Mouse (Mus musculus) gastrocnemius, adult 2 months (tissue): ENCODE measurements at regions not wholly inside any gene's neighbourhood (a gene's known extent, or its start where the extent isn't known, plus 50 kb on each side); places are given as distances from the start of the nearest gene placed in this dataset.

Experiments used
- DNase-seq: peaks from one replicate; pipeline ENCODE4 v3.0.0; 2022
- H3K27ac ChIP-seq: fragments of 200-600 bp; 2 replicates; pipeline ENCODE4 v1.8.1; 2022; ENCODE audit warnings: mild to moderate bottlenecking
- H3K4me3 ChIP-seq: fragments of 200-600 bp; 2 replicates; pipeline ENCODE4 v1.8.1; 2022; ENCODE audit warnings: mild to moderate bottlenecking, moderate library complexity
- CTCF ChIP-seq: fragments of 200-600 bp; IDR thresholded peaks from 2 replicates; pipeline ENCODE4 v1.8.1; 2022; ENCODE audit warnings: antibody characterized with exemption, mild to moderate bottlenecking, moderate library complexity
- intact Hi-C: fragments of 180-260 bp; cut with DNase I; formaldehyde crosslinking; loops from one replicate; pipeline ENCODE4 v1.15.1; 2025

GRCm38 (mm10) chr11:82668026-82668425 is 96.1 kb downstream of the Cct6b start:
- intact Hi-C loops: no loop called here
- DNase-seq: no peak
- no peak for TF ChIP-seq CTCF
- no peak overlapping the region for H3K27ac ChIP-seq
- no peak overlapping the region for H3K4me3 ChIP-seq

GRCm38 (mm10) chr11:82664076-82664475 is 100.0 kb downstream of the Cct6b start:
- no peak for TF ChIP-seq CTCF
- Histone ChIP-seq H3K27ac (no peak overlapping the region), H3K4me3 (no peak overlapping the region)
- no peak for DNase-seq
- intact Hi-C loops: no loop called here

- Histone ChIP-seq H3K27ac (no peak overlapping the region), H3K4me3 (no peak overlapping the region)
- no peak for DNase-seq
- intact Hi-C loops: no loop called here
- no peak for TF ChIP-seq CTCF
These were observed 102.0 kb downstream of the Cct6b start for GRCm38 (mm10) chr11:82662086-82662485.

GRCm38 (mm10) chr11:82651751-82652150 is 112.4 kb downstream of the Cct6b start:
- DNase-seq: no peak
- no peak for TF ChIP-seq CTCF
- intact Hi-C loops: no loop called here
- no peak overlapping the region for H3K27ac ChIP-seq
- H3K4me3 ChIP-seq: no peak overlapping the region

GRCm38 (mm10) chr11:82638513-82638912 is 125.6 kb downstream of the Cct6b start:
- no peak for DNase-seq
- intact Hi-C loops: no loop called here
- no peak overlapping the region for H3K27ac ChIP-seq
- no peak overlapping the region for H3K4me3 ChIP-seq
- no peak for TF ChIP-seq CTCF

GRCm38 (mm10) chr11:82632191-82632590 is 131.9 kb downstream of the Cct6b start:
- no peak for TF ChIP-seq CTCF
- no peak for DNase-seq
- Histone ChIP-seq H3K27ac (no peak overlapping the region), H3K4me3 (no peak overlapping the region)
- intact Hi-C loops: no loop called here

- no peak overlapping the region for H3K4me3 ChIP-seq
- no peak for DNase-seq
- H3K27ac ChIP-seq: no peak overlapping the region
- intact Hi-C loops: no loop called here
- TF ChIP-seq CTCF: no peak
These were observed 132.7 kb downstream of the Cct6b start for GRCm38 (mm10) chr11:82631387-82631786.

- intact Hi-C loops: no loop called here
- Histone ChIP-seq H3K27ac (no peak overlapping the region), H3K4me3 (no peak overlapping the region)
- DNase-seq: no peak
- no peak for TF ChIP-seq CTCF
These were observed 137.5 kb downstream of the Cct6b start for GRCm38 (mm10) chr11:82626501-82627111.

GRCm38 (mm10) chr11:82621061-82621460 is 143.1 kb downstream of the Cct6b start:
- intact Hi-C loops: no loop called here
- no peak for TF ChIP-seq CTCF
- DNase-seq: no peak
- no peak overlapping the region for H3K27ac ChIP-seq
- H3K4me3 ChIP-seq: no peak overlapping the region

- no peak overlapping the region for H3K27ac ChIP-seq
- H3K4me3 ChIP-seq: no peak overlapping the region
- no peak for DNase-seq
- intact Hi-C loops: no loop called here
- peak; percentile 33; the same call in 1 of the 2 replicates for TF ChIP-seq CTCF
These were observed 144.7 kb downstream of the Cct6b start for GRCm38 (mm10) chr11:82619418-82619817.

- intact Hi-C loops: no loop called here
- TF ChIP-seq CTCF: no peak
- DNase-seq: no peak
- Histone ChIP-seq H3K4me3 (no peak overlapping the region), H3K27ac (no peak overlapping the region)
These were observed 145.7 kb downstream of the Cct6b start for GRCm38 (mm10) chr11:82618457-82618856.

- no peak overlapping the region for H3K27ac ChIP-seq
- H3K4me3 ChIP-seq: no peak overlapping the region
- TF ChIP-seq CTCF: no peak
- DNase-seq: no peak
- intact Hi-C loops: no loop called here
These were observed 147.3 kb downstream of the Cct6b start for GRCm38 (mm10) chr11:82616856-82617255.

- no peak for DNase-seq
- Histone ChIP-seq H3K27ac (no peak overlapping the region), H3K4me3 (no peak overlapping the region)
- TF ChIP-seq CTCF: no peak
- intact Hi-C loops: no loop called here
These were observed 149.8 kb downstream of the Cct6b start for GRCm38 (mm10) chr11:82614356-82614755.

GRCm38 (mm10) chr11:82613503-82613902 is 150.6 kb downstream of the Cct6b start:
- Histone ChIP-seq H3K27ac (no peak overlapping the region), H3K4me3 (no peak overlapping the region)
- intact Hi-C loops: loop anchor here (1.0 kb wide), 1 partner anchor 277 kb away; the partner anchor contains the start of gene Rad51d
- TF ChIP-seq CTCF: peak; percentile 79
- peak; percentile 69 for DNase-seq
